In the genomic region with DNA sequence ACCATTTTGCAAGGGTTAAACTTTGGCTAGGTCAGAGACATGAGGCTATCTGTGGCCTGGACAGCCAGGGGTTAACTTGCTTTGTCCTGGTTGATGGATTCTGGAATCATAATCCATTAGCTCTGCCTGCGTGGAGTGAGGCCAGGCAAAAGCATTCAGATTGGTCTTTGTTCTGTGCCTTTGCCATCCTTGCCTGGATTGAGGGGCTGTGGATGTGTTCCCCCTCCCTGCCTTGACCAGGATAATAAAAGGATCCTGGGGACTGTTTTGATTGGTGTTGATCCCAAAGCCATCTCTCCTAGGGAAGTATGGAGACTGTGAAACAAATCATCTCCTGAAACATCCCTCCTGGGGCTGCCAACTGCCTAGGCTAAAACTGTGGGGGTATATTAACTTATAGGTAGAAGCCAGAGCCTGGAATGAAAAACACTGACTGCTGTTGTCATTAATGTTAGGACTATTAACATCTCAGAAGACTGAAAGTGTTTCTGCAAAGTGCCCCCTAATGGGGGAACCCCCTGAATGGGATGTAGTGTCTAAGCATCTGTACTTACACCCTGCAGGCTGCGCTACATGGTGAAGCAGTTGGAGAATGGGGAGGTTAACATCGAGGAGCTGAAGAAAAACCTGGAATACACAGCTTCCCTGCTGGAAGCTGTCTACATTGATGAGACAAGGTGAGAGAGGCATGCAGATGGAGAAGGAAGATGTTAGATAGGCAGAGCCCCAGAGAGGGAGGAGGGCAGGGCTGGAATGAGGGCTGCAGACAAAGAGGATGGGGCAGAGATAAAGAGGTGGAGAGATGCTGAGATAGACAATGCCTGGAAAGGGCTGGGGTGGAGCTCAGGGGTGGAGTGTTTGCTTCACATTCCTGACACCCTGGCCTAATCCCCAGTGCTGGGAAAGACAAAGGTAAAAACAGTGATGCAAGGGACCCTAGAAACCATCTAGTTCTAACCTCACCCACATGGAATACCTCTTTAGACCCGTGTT, we compare ENCODE assay signal across 15 mouse cellular contexts. TPM values are rescaled to one million over a fixed set of nuclear protein-coding genes. Genes with fewer than 3 reads are reported as not detected.
DNase-seq lines count a peak whose midpoint lies in the region; ATAC-seq and TF ChIP-seq lines count a peak whose summit lies in the region.
"Had no signal": no experiment of that assay in that cellular context is flagged by ENCODE, and none has a peak within 500 bp of the region (broad histone marks: within the 10 kb centered on the region; RNA-seq: fewer than 3 reads in every experiment).

No protein-coding gene starts in this region.

- H3K36me3 ChIP-seq in E14TG2a.4 (ENCODE audit: insufficient read depth, low read length) = peaks cover 16% of the 10 kb centered on the region
- peaks cover 30% of the 10 kb centered on the region for H3K36me3 ChIP-seq in forebrain, embryonic 14.5 days (ENCODE audit: control insufficient read depth, insufficient read depth, low read length)
- H3K36me3 ChIP-seq in midbrain, embryonic 12.5 days = peaks cover 24% of the 10 kb centered on the region

- peak overlapping the region; percentile 57 for H3K4me3 ChIP-seq in E14TG2a.4 (replicated peaks; ENCODE audit: low read length)
- H3K4me3 ChIP-seq in forebrain, embryonic 14.5 days (ENCODE audit: low read depth, low read length) = no peak overlapping the region
- no peak overlapping the region for H3K4me3 ChIP-seq in midbrain, embryonic 12.5 days

- H3K9ac ChIP-seq in forebrain, embryonic 14.5 days (ENCODE audit: low read length) = peak overlapping the region; percentile 42; the same call in 1 of the 2 replicates
- peak overlapping the region; percentile 28; the same call in 1 of the 2 replicates for H3K9ac ChIP-seq in midbrain, embryonic 12.5 days (replicated peaks)
- H3K9ac ChIP-seq: lung, embryonic 14.5 days had no signal

- 4% methylated on average over 4 of the region's 4 CpGs for WGBS in forebrain, embryonic 14.5 days
- WGBS in midbrain, embryonic 12.5 days = 4% methylated on average over 4 of the region's 4 CpGs

- TF ChIP-seq CTCF in E14TG2a.4 (conservative IDR thresholded peaks at IDR 0.05; ENCODE audit: low read length) = no peak

- ATAC-seq in forebrain, embryonic 14.5 days = peak; percentile 33
- ATAC-seq in midbrain, embryonic 12.5 days (ENCODE audit: low FRiP score, low read depth) = peak; percentile 82

- peak overlapping the region; percentile 92 for H3K27ac ChIP-seq in forebrain, embryonic 14.5 days (ENCODE audit: low read depth, low read length)
- H3K27ac ChIP-seq in midbrain, embryonic 12.5 days (replicated peaks) = peak overlapping the region; percentile 97

- DNase-seq in WW6 (ENCODE audit: low read depth, low spot score) = peak; percentile 66
- peak; percentile 77 for DNase-seq in forebrain, embryonic 14.5 days (ENCODE audit: low spot score)
- DNase-seq in urinary bladder, postnatal 10 days (ENCODE audit: low spot score) = no peak
- DNase-seq in lung, postnatal 14 days = no peak
- no peak for DNase-seq in right cerebral cortex, adult 2 months (ENCODE audit: low spot score in 2 of 2)
- no peak for DNase-seq in left cerebral cortex, adult 9 months (ENCODE audit: low spot score in 2 of 2)
- DNase-seq: adrenal gland, adult 2 months; kidney, adult 18-20 months; lung, embryonic 14.5 days had no signal

- H3K4me2 ChIP-seq in forebrain, embryonic 14.5 days (ENCODE audit: low read length) = peak overlapping the region; percentile 23; the same call in 1 of the 2 replicates
- peak overlapping the region; percentile 33 for H3K4me2 ChIP-seq in midbrain, embryonic 12.5 days (replicated peaks)
- H3K4me2 ChIP-seq: heart, embryonic 11.5 days; lung, embryonic 14.5 days had no signal

- no peaks in the 10 kb centered on the region for H3K9me3 ChIP-seq in E14TG2a.4 (ENCODE audit: low read length)
- no peaks in the 10 kb centered on the region for H3K9me3 ChIP-seq in forebrain, embryonic 14.5 days (replicated peaks; ENCODE audit: control insufficient read depth, low read length)
- H3K9me3 ChIP-seq in midbrain, embryonic 12.5 days = no peaks in the 10 kb centered on the region

- peaks cover 99% of the 10 kb centered on the region for H3K4me1 ChIP-seq in E14TG2a.4 (replicated peaks; ENCODE audit: low read depth, low read length)
- H3K4me1 ChIP-seq in forebrain, embryonic 14.5 days (ENCODE audit: control insufficient read depth, insufficient read depth, low read length) = peaks cover 67% of the 10 kb centered on the region
- H3K4me1 ChIP-seq in midbrain, embryonic 12.5 days = peaks cover 72% of the 10 kb centered on the region

- H3K27me3 ChIP-seq in E14TG2a.4 (ENCODE audit: insufficient read depth, low read length) = no peaks in the 10 kb centered on the region
- H3K27me3 ChIP-seq in forebrain, embryonic 14.5 days (replicated peaks; ENCODE audit: control insufficient read depth, insufficient read depth, low read length) = no peaks in the 10 kb centered on the region
- no peaks in the 10 kb centered on the region for H3K27me3 ChIP-seq in midbrain, embryonic 12.5 days

RNA-seq across cellular contexts. Expression of gene Pde1b, which starts 16.8 kb away (rescaled TPM):
- 61.1 and 61.5 TPM in 2 replicates for polyA plus RNA-seq in forebrain, embryonic 14.5 days (2014; fragmentation: Nextera tagmentation; extraction: Ambion mirVana)
- 47.8 and 48.7 TPM in 2 replicates for polyA plus RNA-seq in midbrain, embryonic 12.5 days (2016; fragmentation: Nextera tagmentation; extraction: Ambion mirVana)

RNA-seq across cellular contexts. Expression of gene Ppp1r1a, which starts 18.1 kb away (rescaled TPM):
- 99.9 and 107 TPM in 2 replicates for polyA plus RNA-seq in forebrain, embryonic 14.5 days (2014; fragmentation: Nextera tagmentation; extraction: Ambion mirVana)
- 66.3 and 66.7 TPM in 2 replicates for polyA plus RNA-seq in midbrain, embryonic 12.5 days (2016; fragmentation: Nextera tagmentation; extraction: Ambion mirVana)

RNA-seq across cellular contexts. Expression of gene Glycam1, which starts 45.2 kb away (rescaled TPM):
- polyA plus RNA-seq in forebrain, embryonic 14.5 days (2014; fragmentation: Nextera tagmentation; extraction: Ambion mirVana) = not detected in 2 replicates
- not detected in 2 replicates for polyA plus RNA-seq in midbrain, embryonic 12.5 days (2016; fragmentation: Nextera tagmentation; extraction: Ambion mirVana)
- polyA plus RNA-seq: adrenal gland, adult 2 months; cerebellum, adult 2 months; heart, embryonic 11.5 days; lung, embryonic 14.5 days; spleen, adult 2 months; thymus, postnatal 0 days had no signal

Comparison
In these comparisons a context has a peak if more than half of its experiments do, and no peak if none do; other contexts are left out.
1. DNase-seq: peak in WW6 (single experiment) and forebrain, embryonic 14.5 days (single experiment); none in urinary bladder, postnatal 10 days (single experiment), lung, postnatal 14 days (single experiment), right cerebral cortex, adult 2 months (0 of 2) and left cerebral cortex, adult 9 months (0 of 2).